Mouse (Mus musculus) heart, postnatal 14 days (tissue): ENCODE results near the gene Tox3. TPM values are rescaled to one million over a fixed set of nuclear protein-coding genes. Genes with fewer than 3 reads are reported as not detected.

ENCODE experiments used
- DNase-seq, 2 experiments: peaks; one replicate each; pipeline ENCODE4 v3.0.0; 2021 to 2022
- intact Hi-C: fragments of 180-260 bp; cut with DNase I; formaldehyde crosslinking; loops from one replicate; pipeline ENCODE4 v1.15.1; 2025
- total RNA-seq, 2 experiments: library from RNA; stranded (reverse); gene quantifications; 2 replicates each; pipeline ENCODE4 v1.2.3; 2021

Tox3 gene
- total RNA-seq, 2 experiments from 2014 or later = 4.3 to 4.6 TPM

DNA sequence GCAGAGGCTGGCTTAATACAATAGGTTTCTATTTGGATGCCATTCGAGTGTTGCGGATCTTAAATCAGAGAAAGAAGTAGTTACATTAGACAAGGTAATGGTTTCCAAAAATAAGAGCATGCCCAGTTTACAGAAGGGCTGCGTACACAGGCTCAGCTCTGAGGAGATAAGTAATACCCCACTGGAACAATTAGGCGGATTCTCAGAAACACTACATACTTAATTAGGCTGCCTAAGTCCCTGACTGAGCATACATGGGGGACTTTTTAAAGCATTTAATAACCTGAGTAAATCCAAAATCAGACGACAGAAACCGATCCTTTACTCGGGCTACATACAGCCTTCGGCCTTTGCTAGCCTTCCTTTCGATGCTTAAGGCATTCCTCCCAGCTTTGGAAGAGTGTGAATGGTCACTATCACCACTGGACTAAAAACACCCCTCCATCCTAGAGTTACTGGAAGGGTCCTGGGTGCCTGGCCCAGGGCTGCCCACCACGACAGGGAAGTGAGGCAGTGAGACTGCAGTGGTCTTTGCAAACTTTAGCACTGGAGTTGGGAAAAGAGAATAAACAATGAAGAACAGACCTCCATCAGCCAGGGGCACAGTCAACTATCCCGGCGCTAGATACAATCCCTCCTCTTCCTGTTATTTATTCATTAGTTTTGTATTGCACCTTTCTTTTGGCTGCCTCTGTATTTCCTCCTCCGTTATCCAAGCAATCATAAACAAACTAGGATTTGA, 1.8 kb downstream of the Tox3 start:
- intact Hi-C loops = loop anchor here (10.0 kb wide), 2 partner anchors 308 to 788 kb away; no protein-coding TSS in a partner anchor
- DNase-seq = no peak

GRCm38 (mm10) chr8:90330377-90331285, 17.5 kb downstream of the Tox3 start:
- DNase-seq = no peak

GRCm38 (mm10) chr8:90323824-90324223, 24.3 kb downstream of the Tox3 start:
- intact Hi-C loops = no loop called here
- no peak for DNase-seq

More at GRCm38 (mm10) chr8:90330377-90331285, 17.5 kb downstream of the Tox3 start:
- intact Hi-C loops = no loop called here

DNA sequence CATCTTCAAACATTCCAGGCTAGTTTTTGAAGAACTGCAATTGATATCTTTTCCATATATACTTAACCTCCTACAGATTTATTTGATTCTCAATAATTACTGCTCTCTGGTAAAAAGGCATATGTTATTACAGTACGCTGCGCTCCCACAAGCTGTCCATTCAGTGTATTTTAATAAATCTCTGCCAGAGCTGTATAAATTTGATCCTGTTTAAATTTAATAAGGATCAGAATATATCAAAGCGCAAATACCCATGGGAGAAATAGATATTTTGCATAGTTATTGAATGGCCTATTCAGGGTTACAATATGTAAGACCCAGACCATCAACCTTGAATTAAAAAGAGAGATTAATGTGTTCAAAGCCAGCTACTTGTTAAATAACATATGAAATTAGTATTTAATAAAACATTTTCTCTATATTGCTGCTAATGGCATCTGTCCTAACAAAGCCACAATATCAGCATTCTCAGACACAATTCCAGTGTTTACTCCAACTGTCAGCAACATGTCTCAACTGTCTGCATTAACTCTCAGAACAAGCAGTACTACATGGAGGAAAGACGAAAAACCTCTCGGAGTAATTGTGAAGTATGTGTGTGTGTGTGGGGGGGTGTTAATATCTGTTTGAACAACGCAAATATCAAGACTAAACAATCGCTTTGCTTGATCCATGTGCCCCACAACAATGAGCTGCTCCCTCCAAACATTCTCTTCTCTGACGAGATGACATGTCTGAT, 25.3 kb downstream of the Tox3 start:
- intact Hi-C loops = no loop called here
- DNase-seq = no peak

GRCm38 (mm10) chr8:90321255-90321654, 26.9 kb downstream of the Tox3 start:
- intact Hi-C loops = no loop called here
- no peak for DNase-seq

GRCm38 (mm10) chr8:90314312-90314711, 33.8 kb downstream of the Tox3 start:
- intact Hi-C loops = no loop called here
- no peak for DNase-seq

GRCm38 (mm10) chr8:90302951-90303350, 45.2 kb downstream of the Tox3 start:
- intact Hi-C loops = loop anchor here (10.0 kb wide), 1 partner anchor 622 kb away; no protein-coding TSS in a partner anchor
- no peak for DNase-seq

DNA sequence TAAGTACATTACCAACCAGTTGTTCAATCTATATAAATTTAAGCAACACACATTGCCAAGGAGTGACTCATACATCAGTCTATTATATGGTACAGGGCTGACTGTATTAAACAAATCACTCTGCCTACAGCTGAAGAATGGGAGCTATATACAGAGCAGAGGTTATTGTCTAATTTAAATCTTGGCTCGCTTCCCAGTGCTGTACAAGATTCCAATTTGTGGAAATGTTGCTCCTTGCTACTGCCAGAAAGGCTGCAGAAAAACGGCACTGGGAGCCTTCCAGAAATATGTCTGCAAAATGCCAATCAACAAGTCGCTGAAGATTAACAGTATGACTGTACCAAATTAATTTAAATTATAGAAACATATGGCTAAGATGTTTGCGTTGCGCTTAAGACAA, 45.9 kb downstream of the Tox3 start:
- intact Hi-C loops = loop anchor here (10.0 kb wide), 1 partner anchor 623 kb away; no protein-coding TSS in a partner anchor
- DNase-seq = peak in 1 of 2 experiments; percentile 20

DNA sequence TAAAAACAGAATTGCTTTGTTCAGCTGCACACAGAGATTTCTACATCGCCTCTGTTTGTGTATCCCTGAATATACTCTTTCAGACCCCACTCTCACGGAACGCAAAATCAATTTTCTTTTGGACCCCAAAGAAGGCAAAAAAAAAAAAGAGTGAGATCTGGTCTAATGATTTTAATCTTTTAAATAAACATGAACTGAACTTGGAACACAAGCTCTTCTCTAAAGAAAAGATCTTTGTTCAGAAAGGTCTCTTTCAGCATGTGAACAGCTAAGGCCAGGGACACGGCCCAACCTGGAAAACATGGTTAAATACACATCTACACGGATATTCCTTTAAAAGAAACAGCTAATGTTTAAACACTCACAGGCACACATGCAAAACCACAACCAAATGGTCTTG, 46.6 kb downstream of the Tox3 start:
- intact Hi-C loops = loop anchor here (10.0 kb wide), 1 partner anchor 623 kb away; no protein-coding TSS in a partner anchor
- no peak for DNase-seq

GRCm38 (mm10) chr8:90300973-90301372, 47.2 kb downstream of the Tox3 start:
- intact Hi-C loops = loop anchor here (10.0 kb wide), 1 partner anchor 624 kb away; no protein-coding TSS in a partner anchor
- DNase-seq = no peak

DNA sequence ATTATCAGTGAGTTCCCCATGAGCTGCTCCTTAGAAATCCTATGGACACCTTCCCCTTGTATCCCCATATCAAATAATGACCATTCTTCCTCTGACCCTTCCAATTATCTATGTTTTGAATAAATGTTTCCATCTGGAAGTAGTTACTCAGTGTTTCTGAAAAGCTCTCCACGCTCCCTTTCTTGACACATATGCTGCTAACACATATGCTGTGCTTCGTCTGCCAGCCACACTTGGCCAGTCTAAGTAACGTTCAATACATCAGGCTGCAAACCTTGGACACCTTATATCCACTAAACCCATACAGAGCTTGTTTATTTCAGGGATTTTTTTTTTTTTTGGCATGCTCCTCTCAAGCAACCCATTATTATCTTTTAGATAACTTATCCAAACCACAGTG, 54.1 kb downstream of the Tox3 start:
- no peak for DNase-seq
- intact Hi-C loops = no loop called here

GRCm38 (mm10) chr8:90290811-90291210, 57.3 kb downstream of the Tox3 start:
- intact Hi-C loops = no loop called here
- no peak for DNase-seq

- intact Hi-C loops = no loop called here
- no peak for DNase-seq
Observed at GRCm38 (mm10) chr8:90276722-90277121, 71.4 kb downstream of the Tox3 start.

GRCm38 (mm10) chr8:90273182-90273581, 75.0 kb downstream of the Tox3 start:
- DNase-seq = no peak
- intact Hi-C loops = no loop called here

- no peak for DNase-seq
- intact Hi-C loops = no loop called here
Observed at GRCm38 (mm10) chr8:90271920-90272319, 76.2 kb downstream of the Tox3 start.

DNA sequence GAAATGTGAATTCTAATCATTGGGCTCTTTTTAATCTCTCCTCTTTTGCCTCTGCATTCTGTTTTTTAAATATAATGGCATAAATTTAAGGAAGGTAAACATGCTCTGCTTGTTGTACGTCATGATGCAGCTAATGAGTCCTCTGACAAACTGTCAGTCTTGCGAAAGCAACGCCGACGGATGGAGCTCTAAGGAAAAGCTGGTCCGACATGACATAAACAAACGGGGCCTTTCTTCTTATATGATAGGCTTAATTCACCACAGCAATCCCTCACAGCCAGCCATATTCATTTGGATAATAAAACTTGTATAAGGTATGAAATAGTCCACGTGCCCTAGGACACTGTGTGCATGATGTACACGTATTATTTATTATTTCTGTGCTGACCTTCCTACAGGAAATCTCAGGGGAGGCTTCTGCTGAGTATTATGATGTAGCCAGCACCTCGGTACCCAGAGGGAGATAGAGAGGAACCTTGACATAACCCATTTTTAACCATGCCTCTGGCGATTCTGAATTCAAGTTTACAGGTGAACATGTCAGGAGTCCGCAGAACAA, 80.4 kb downstream of the Tox3 start:
- intact Hi-C loops = no loop called here
- no peak for DNase-seq

DNA sequence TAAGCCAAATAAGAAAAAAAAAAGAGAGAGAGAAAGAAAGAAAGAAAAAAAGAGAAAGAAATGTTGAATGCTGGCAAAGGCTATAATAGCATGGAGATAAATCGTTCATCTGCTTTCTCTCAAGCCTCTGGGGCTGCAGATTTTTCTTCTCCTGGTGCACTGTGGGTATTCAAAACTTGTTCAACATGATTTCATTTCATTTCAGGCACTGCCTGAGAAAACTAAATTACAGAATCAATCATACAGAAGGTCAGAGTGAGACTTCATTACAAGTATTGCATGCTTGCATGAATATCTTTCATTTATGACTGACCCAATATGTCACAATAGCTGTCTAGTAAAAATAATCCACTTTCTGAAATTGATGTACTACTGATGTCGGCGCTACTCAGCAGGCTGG, 81.2 kb downstream of the Tox3 start:
- DNase-seq = no peak
- intact Hi-C loops = no loop called here

DNA sequence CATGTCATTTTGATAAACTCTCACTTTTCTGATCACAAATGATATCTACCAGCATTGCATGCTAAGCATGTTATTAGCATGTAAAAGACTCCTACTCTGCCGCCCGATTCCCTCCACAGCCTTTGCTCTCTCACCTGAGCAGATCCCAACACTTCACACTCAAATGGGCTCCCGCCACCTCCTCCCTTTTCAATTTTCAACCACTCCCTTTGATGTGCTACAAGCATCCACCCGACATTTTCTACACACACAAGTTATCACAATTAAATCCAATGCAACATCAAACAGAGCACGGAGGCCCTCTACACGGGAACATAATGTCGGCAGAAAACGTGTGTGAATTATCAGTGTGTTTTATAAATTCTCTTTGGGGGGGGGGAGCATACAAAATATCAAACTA, 81.9 kb downstream of the Tox3 start:
- intact Hi-C loops = no loop called here
- DNase-seq = no peak

- intact Hi-C loops = no loop called here
- peak in 1 of 2 experiments; percentile 12 for DNase-seq
Observed at GRCm38 (mm10) chr8:90254158-90254867, 93.8 kb downstream of the Tox3 start.

DNA sequence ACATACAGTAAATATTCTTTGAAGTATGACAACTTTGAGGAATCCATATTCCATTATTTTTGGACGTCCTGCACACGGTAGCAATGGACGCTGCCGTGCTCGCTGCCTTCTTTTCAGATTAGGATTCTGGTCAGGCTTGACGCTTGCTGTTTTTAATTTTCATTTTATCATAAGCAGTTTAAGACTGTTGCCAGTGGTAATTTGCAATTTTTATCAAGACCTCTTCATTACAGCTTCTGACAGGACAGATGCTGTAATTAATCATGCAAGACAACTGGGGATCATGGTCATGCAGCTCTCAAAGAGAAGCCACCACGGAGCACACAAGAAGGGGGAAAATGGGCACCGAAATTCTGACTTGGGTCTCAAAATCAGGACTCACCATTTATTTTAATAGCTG, 101.8 kb downstream of the Tox3 start:
- no peak for DNase-seq
- intact Hi-C loops = no loop called here
